Comparison of ENCODE assay signal across 29 mouse cellular contexts in genomic region chr19:40306631-40307030, GRCm38 (mm10). TPM values are rescaled to one million over a fixed set of nuclear protein-coding genes. Genes with fewer than 3 reads are reported as not detected.
DNase-seq lines count a peak whose midpoint lies in the region; ATAC-seq and TF ChIP-seq lines count a peak whose summit lies in the region.
"Had no signal": no experiment of that assay in that cellular context is flagged by ENCODE, and none has a peak within 500 bp of the region (broad histone marks: within the 10 kb centered on the region; RNA-seq: fewer than 3 reads in every experiment).

No protein-coding gene starts in this region.

- peaks cover 27% of the 10 kb centered on the region for H3K4me1 ChIP-seq in heart, adult 2 months (ENCODE audit: control insufficient read depth, insufficient read depth, low read length)
- H3K4me1 ChIP-seq in heart, postnatal 0 days (ENCODE audit: control insufficient read depth, insufficient read depth), result 0 out of 2 replicates have a peak, but pooled peaks cover 12% of the 10 kb centered on the region
- H3K4me1 ChIP-seq in small intestine, adult 2 months (ENCODE audit: control insufficient read depth, insufficient read depth, insufficient read length, low read length), result peaks cover 8% of the 10 kb centered on the region; the same call in 1 of the 2 replicates
- H3K4me1 ChIP-seq in liver, embryonic 12.5 days, result peaks cover 35% of the 10 kb centered on the region
- H3K4me1 ChIP-seq: hindbrain, embryonic 13.5 days had no signal

- no peak for TF ChIP-seq EP300 in heart, adult 2 months (IDR thresholded peaks at IDR 0.05; ENCODE audit: insufficient read depth, low read depth, low read length)
- TF ChIP-seq EP300 in heart, postnatal 0 days (IDR thresholded peaks at IDR 0.05; ENCODE audit: low read depth), result no peak

- intact Hi-C loops in heart, adult 2 months (cut with DNase I), result loop anchor here (2.0 kb wide), 2 partner anchors 36 to 66 kb away; partner anchors contain the start of gene Pdlim1
- intact Hi-C loops in heart, postnatal 14 days (cut with DNase I), result no loop called here

- TF ChIP-seq POLR2A in heart, adult 2 months (IDR thresholded peaks at IDR 0.05; ENCODE audit: insufficient read depth, low read depth, low read length), result no peak
- no peak for TF ChIP-seq POLR2A in small intestine, adult 2 months (IDR thresholded peaks at IDR 0.05; ENCODE audit: low read depth, low read length)

- peaks cover 40% of the 10 kb centered on the region for H3K36me3 ChIP-seq in heart, adult 2 months (ENCODE audit: control insufficient read depth, insufficient read depth, low read length)
- H3K36me3 ChIP-seq in heart, postnatal 0 days (replicated peaks; ENCODE audit: control insufficient read depth, insufficient read depth, low read length), result peaks cover 63% of the 10 kb centered on the region
- H3K36me3 ChIP-seq in small intestine, adult 2 months (ENCODE audit: control insufficient read depth, insufficient read depth, low read length), result peaks cover 12% of the 10 kb centered on the region; the same call in 1 of the 2 replicates
- H3K36me3 ChIP-seq in liver, embryonic 12.5 days, result peaks cover 23% of the 10 kb centered on the region
- H3K36me3 ChIP-seq: embryonic facial prominence, embryonic 15.5 days; intestine, embryonic 15.5 days had no signal

- H3K27me3 ChIP-seq in heart, adult 2 months (ENCODE audit: control insufficient read depth, insufficient read depth, low read length), result no peaks in the 10 kb centered on the region
- H3K27me3 ChIP-seq in heart, postnatal 0 days (ENCODE audit: control insufficient read depth, insufficient read depth, low read length), result no peaks in the 10 kb centered on the region
- no peaks in the 10 kb centered on the region for H3K27me3 ChIP-seq in small intestine, adult 2 months (ENCODE audit: control insufficient read depth, insufficient read depth, low read length)
- H3K27me3 ChIP-seq in liver, embryonic 12.5 days (replicated peaks), result no peaks in the 10 kb centered on the region
- H3K27me3 ChIP-seq: CH12.LX; embryonic facial prominence, embryonic 15.5 days; hindbrain, embryonic 13.5 days; intestine, embryonic 15.5 days; Patski had no signal

- no peak overlapping the region for H3K9ac ChIP-seq in heart, adult 2 months (ENCODE audit: low read depth, low read length)
- no peak overlapping the region for H3K9ac ChIP-seq in heart, postnatal 0 days (replicated peaks; ENCODE audit: low read depth, low read length)
- no peak overlapping the region for H3K9ac ChIP-seq in liver, embryonic 12.5 days
- H3K9ac ChIP-seq: embryonic facial prominence, embryonic 15.5 days; forebrain, postnatal 0 days; hindbrain, embryonic 13.5 days; intestine, embryonic 15.5 days had no signal

- H3K4me3 ChIP-seq in heart, adult 2 months, result no peak overlapping the region
- H3K4me3 ChIP-seq in heart, postnatal 0 days (ENCODE audit: low read depth, low read length), result no peak overlapping the region
- no peak overlapping the region for H3K4me3 ChIP-seq in small intestine, adult 2 months (ENCODE audit: low read depth, low read length)
- H3K4me3 ChIP-seq in liver, embryonic 12.5 days, result no peak overlapping the region
- H3K4me3 ChIP-seq: embryonic facial prominence, embryonic 15.5 days; hindbrain, embryonic 10.5 days; hindbrain, embryonic 13.5 days; intestine, embryonic 15.5 days had no signal

- WGBS in heart, adult 2 months, result 84% methylated on average over 2 of the region's 2 CpGs
- WGBS in heart, postnatal 0 days, result 84% methylated on average over 2 of the region's 2 CpGs
- 87% methylated on average over 2 of the region's 2 CpGs for WGBS in small intestine, adult 2 months
- WGBS in liver, embryonic 12.5 days (ENCODE audit: insufficient replicate concordance), result 75% methylated on average over 2 of the region's 2 CpGs

- H3K79me2 ChIP-seq in heart, adult 2 months (replicated peaks; ENCODE audit: control insufficient read depth, insufficient read depth, low read length), result no peaks in the 10 kb centered on the region

- no peak for ATAC-seq in heart, postnatal 0 days (ENCODE audit: insufficient read depth, low read depth)
- no peak for ATAC-seq in liver, embryonic 12.5 days
- ATAC-seq: forebrain, embryonic 14.5 days; forebrain, postnatal 0 days; hindbrain, embryonic 16.5 days; intestine, embryonic 15.5 days; Patski had no signal

- no peak for TF ChIP-seq CTCF in heart, adult 2 months (IDR thresholded peaks at IDR 0.05)
- no peak for TF ChIP-seq CTCF in heart, postnatal 0 days (IDR thresholded peaks at IDR 0.05; ENCODE audit: low read depth)
- no peak for TF ChIP-seq CTCF in small intestine, adult 2 months (IDR thresholded peaks at IDR 0.05; ENCODE audit: extremely low read depth, insufficient read length, insufficient replicate concordance, low read depth, low read length)

- H3K4me2 ChIP-seq in heart, postnatal 0 days (ENCODE audit: low read depth, low read length), result no peak overlapping the region
- H3K4me2 ChIP-seq in liver, embryonic 12.5 days, result no peak overlapping the region
- H3K4me2 ChIP-seq: embryonic facial prominence, embryonic 15.5 days; hindbrain, embryonic 13.5 days; intestine, embryonic 15.5 days had no signal

- H3K9me3 ChIP-seq in heart, postnatal 0 days (replicated peaks; ENCODE audit: control insufficient read depth, low read length), result no peaks in the 10 kb centered on the region
- no peaks in the 10 kb centered on the region for H3K9me3 ChIP-seq in liver, embryonic 12.5 days (replicated peaks)
- H3K9me3 ChIP-seq: embryonic facial prominence, embryonic 15.5 days; G1E; hindbrain, embryonic 10.5 days; hindbrain, embryonic 13.5 days; intestine, embryonic 15.5 days had no signal

- peak overlapping the region; percentile 75 for H3K27ac ChIP-seq in heart, adult 2 months
- peak overlapping the region; percentile 67; the same call in 1 of the 2 replicates for H3K27ac ChIP-seq in heart, postnatal 0 days (ENCODE audit: low read depth)
- peak overlapping the region; percentile 93 for H3K27ac ChIP-seq in small intestine, adult 2 months (ENCODE audit: insufficient read depth, low read depth, low read length)
- H3K27ac ChIP-seq in liver, embryonic 12.5 days, result no peak overlapping the region
- H3K27ac ChIP-seq: embryonic facial prominence, embryonic 15.5 days; hindbrain, embryonic 10.5 days; hindbrain, embryonic 13.5 days; intestine, embryonic 15.5 days had no signal

- DNase-seq in embryo, embryonic 9.5 days (ENCODE audit: extremely low spot score), result peak; percentile 18
- DNase-seq in embryo, embryonic 11 days, result no peak
- DNase-seq in heart, adult 2 months, result no peak
- DNase-seq in heart, postnatal 4 days, result no peak
- no peak for DNase-seq in heart, postnatal 0 days (ENCODE audit: low spot score)
- DNase-seq in heart, postnatal 14 days, result no peak
- DNase-seq: adrenal gland, postnatal 10 days; adrenal gland, postnatal 36 days; B cell, adult 2 months; cerebellum, adult 11 months; cerebellum, adult 2 months; cerebellum, adult 9-11 months; cerebellum, postnatal 25 days; forebrain, postnatal 0 days; gastrocnemius, postnatal 10 days; gastrocnemius, postnatal 36 days; kidney, adult 11 months; kidney, adult 8-10 months had no signal

RNA-seq across cellular contexts. Expression of gene Pdlim1, which starts 35.0 kb away (rescaled TPM):
- total RNA-seq in heart, adult 2 months (2021), result 100 to 1,000 TPM; 137 to 139 TPM
- 116 and 125 TPM in 2 replicates for polyA plus RNA-seq in heart, adult 2 months (2012; rRNA removed)
- total RNA-seq in heart, postnatal 4 days (2021), result 100 to 1,000 TPM; 266 to 281 TPM
- 96.5 and 117 TPM in 2 replicates for total RNA-seq in heart, postnatal 0 days (2014; rRNA removed; ENCODE audit: low replicate concordance)
- 206 and 230 TPM in 2 replicates for polyA plus RNA-seq in heart, postnatal 0 days (2015; fragmentation: Nextera tagmentation; extraction: Ambion mirVana)
- total RNA-seq in heart, postnatal 14 days (2021), result 100 to 1,000 TPM; 143 to 187 TPM
- 92.8 and 353 TPM in 2 replicates for polyA plus RNA-seq in small intestine, adult 2 months (2012; rRNA removed)
- 78.3 and 82.3 TPM in 2 replicates for polyA plus RNA-seq in liver, embryonic 12.5 days (2016; fragmentation: Nextera tagmentation; extraction: Ambion mirVana)
- polyA plus RNA-seq: G1E had no signal
